Mouse (Mus musculus): ENCODE data around the gene Syne2. TPM values are rescaled to one million over a fixed set of nuclear protein-coding genes. Genes with fewer than 3 reads are reported as not detected.

Syne2 gene
- total RNA-seq (2021): 10 to 100 TPM in 1 of 2 experiments, 1 to 10 TPM in 1; 9.1 to 13.9 TPM
- long read RNA-seq, experiment 1, partial matches to known transcripts: 3 of 28 reads
- long read RNA-seq, experiment 1, other reads (novel, unspliced or antisense): 25 of 28 reads
- long read RNA-seq, experiment 2, partial matches to known transcripts: 7 of 25 reads
- long read RNA-seq, experiment 2, other reads (novel, unspliced or antisense): 18 of 25 reads

DNA sequence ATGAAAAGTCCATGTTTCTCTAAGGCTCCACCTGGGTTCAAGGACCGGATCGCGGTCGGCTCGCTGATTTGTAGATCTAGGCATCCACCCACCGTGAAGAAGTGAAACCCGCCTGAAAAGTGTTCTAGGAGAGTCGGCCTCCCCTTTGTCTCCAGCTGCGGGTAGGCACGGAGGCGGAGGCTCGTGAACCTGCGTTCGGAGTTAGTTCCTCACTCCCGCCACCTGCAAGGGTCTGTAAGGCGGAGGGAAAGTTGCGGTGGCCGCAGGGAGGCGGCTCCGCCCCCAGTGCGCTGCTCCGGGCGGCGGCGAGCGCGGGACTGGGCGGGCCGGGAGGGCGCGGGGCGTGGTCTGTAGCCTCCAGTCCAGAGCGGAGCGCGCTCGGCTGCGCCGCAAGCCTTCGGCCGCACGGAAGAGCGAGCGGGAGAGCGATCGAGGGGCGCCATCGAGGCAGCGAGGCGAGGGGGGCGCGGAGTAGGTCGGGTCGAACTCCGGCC lies at the start of gene Syne2:
Gene Syne2, plus strand, starts transcription at position 176 of the 494 bp plus-strand sequence.
- peak; percentile 75 for DNase-seq (ENCODE audit: low spot score)

DNA sequence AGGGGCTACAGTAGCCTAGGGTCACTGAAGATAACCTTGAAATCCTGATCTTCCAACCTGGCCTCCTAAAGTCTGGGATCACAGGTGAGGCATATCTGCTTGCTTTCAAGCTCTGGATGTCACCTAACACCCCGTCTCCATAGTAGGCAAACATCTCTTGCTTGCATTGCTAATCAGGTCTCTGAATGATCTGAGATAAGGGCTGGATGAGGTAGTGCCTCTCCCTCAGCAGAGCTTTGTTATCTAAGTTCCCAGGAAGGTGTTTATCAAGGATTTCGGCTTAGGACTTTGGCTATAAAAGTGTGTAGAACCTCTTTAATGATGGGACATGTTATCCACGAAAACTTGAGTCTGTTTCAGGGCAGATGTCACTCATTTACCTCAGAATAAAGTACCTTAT lies 46.5 kb upstream of the Syne2 start:
- DNase-seq (ENCODE audit: low spot score): no peak

DNA sequence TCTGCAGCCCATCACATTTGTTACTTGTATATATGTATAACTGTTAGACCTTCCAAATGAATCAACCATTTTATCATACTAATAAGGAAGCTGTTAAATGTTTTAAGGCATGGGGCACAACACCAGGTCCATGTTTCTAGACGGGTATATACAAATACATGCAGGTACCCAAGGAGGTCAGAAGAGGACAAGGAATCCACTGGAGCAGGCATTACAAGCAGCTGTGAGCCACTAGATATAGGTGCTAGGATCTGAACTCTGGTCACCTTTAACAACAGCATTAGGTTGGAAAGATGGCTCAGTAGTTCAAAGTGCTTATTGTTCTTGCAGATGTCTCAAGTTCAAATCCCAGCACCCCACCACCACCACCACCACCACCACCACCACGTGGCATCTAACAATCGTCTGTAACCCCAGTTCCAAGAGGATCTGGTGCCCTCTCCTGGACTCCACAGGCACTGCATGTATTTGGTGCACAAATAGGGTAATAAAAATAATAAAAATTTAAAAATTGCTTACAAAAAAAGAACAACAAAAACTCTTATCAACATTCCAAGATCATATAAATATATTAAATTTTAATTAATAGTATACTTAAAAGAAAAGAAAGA lies 45.4 kb upstream of the Syne2 start:
- peak; percentile 46 for DNase-seq (ENCODE audit: low spot score)

DNA sequence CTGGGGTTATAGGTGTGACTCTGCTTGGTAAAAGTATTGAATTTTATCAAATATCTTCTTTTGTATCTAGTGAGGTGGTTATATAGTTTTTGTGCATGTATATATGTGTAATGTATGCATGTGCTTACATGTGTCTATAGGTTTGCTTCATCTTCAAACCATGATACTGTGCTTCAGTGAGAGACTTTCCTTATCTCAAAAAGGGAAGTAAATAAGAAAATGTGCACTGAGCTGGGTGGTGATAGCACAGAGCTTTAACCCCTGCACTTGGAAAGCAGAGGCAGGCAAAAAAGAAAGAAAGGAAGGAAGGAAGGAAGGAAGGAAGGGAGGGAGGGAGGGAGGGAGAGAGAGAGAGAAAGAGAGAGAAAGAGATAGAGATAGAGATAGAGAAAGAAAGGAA lies 36.5 kb upstream of the Syne2 start:
- DNase-seq (ENCODE audit: low spot score): no peak

DNA sequence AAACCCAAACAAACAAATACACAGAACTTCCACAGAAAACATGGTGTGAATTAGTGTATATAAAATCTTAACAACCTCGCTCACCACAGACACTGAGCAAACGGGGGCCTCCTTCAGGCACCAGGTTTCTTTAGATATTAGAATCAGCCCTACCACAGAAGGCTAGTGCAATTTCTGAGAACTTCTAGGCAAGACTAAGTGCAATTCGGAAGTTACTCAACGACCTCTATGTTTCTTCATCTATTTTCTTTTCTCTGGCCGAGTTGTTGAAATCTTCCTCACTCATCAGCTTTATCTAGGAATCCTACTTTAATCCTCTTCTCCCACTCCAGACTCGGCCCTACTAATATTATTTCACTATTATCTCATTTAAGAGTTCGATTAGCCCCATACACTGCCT lies 35.9 kb upstream of the Syne2 start:
- DNase-seq (ENCODE audit: low spot score): no peak

DNA sequence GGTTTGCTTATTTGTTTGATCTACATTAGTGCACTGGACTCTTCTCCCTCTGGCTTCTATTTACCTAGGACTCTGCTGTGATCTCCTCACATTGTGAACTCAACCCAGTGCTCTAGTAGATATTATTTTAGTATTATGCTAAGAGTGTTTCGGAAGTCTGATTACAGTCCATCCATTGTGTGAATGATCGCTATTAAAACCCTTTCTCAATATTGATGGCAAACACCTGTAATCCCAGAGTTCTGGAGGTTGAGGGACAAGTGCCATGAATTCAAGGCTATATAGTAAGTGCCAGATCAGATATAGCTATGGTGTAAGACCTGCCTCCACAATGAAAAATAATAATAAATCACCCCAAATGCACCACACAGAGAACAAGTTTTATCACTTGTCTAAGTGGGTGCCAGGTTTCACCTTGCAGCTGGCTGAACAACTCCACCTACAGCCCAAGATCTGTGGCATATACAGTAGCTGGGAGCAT lies 33.6 kb upstream of the Syne2 start:
- DNase-seq (ENCODE audit: low spot score): no peak

DNA sequence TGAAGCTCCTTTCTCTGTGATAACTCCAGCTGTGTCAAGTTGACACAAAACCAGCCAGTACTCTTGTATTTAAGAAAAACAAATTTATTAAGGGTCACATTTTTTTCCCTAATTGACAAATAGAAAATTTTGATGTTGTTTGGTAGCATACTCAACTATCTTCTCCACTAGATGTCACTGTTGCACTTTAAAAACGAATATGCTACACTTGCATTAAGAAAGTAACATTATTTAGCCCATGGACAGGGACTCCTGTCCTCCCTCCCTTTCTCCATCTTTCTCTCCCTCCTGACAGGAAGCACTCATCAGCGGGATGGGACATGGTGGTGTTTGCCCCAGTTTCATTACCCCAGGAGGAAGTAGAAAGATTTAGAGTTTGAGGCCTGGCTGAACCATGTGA lies 31.3 kb upstream of the Syne2 start:
- DNase-seq (ENCODE audit: low spot score): peak; percentile 36

DNA sequence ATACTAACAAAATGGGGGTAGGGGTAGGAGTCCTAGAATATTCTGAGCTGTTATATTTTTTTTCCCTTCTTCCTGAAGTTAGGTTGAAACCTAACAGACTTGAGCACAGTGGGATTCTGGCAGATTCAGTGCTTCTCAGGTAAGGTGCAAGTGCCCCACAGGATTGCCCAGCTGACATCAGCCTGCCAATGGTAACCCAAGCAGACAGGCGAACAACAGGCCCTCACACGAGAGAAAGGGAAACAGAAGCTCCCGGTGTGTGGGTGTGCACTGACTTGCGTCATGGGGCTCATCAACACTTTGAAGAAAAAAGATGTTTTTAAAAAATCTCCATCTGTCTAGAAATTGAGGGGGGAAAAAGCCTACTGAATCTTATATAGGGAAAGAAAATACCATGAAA lies 28.5 kb upstream of the Syne2 start:
- DNase-seq (ENCODE audit: low spot score): no peak

DNA sequence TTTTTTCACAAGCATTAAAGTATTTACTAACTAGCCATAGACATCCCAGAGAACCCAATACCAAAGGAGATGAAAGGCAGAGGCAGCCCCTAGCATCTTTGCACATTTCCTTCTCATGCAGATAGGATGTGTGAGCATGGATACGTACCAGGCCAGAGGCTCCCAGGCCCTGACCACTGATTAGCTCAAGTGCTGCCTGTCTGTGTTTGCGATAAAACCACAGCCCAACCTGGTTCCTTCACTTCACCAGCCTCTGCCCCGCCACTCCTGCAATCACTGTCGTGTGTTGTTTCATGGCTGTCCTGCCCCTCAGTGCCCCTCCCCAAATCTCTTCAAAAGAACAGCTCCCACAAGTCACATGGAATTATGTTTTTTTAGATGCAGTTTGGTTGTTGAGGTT lies 23.4 kb upstream of the Syne2 start:
- DNase-seq (ENCODE audit: low spot score): no peak

DNA sequence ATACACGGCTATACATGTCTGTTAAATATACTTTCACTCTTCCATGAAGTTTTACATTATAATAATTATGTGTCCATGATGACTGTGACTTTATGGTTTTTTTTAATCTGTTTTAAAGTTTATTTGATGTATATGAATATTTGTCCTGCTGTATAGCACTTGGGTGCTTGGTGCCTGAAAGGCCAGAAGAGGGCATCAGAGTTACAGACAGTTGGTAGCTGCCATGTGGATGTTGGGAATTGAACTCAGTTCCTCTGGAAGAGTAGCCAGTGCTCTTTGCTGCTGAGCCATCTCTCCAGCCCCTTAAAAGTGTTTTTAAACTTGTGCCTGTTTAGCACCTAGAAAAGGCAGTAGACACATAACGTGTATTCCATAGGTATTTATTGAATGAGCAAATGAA lies 21.4 kb upstream of the Syne2 start:
- DNase-seq (ENCODE audit: low spot score): no peak

DNA sequence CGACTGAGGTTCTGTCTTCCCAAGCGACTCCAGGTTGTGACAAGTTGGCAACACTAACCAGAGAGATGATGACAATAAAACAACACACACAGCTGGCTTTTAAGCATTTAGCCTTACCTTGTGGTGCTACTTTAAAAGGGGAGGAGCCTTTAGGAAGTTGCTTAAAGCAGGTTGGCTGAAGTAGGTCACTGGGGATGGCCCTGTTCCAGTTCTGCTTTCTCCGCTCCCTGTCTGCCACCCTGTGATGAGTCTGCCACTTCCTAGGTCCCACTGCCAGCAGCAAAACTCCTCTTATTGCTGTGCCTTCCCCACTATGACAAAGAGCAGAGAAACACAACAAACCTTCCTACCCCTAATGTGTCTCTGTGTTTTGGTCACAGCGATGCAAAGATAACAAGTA lies 11.7 kb upstream of the Syne2 start:
- DNase-seq (ENCODE audit: low spot score): no peak

DNA sequence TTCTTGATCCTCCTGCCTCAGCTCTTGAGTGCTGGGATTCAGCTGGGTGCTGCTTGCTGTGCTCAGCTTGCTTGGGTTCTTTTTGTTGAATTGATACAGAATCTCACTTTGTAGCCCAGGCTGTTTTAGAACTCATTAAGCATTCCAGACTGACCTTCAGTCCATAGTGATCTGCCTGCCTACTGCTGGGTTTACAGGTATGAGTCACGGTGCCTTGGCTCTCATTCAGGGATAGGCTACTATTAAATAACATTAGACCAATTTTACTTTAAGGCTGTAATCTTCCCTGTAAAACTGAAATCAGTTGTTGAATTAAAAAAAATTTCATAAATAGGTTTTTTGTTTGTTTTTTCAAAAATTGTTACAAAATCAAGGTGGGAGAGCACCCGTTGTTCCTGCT lies 4.2 kb upstream of the Syne2 start:
- DNase-seq (ENCODE audit: low spot score): no peak

DNA sequence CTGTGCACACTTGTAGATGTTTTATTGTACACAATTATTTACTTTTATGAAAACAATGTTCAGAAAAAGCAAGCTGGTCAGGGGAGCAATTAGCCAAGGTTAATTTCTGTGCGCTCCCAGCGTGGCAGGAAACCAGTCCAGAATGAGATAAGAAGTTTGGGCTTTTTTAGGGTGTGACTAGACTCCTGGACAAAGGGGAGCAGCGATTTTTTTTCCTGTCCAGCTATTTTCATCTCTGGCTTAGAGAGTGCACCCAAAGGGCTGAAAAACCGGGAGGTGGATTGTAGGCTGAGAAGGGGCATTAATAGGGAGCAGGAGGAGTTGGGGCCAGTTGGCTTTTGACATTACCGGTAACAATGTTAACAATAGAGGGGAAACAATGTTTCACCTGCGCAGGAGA lies 3.4 kb upstream of the Syne2 start:
- no peak for DNase-seq (ENCODE audit: low spot score)

DNA sequence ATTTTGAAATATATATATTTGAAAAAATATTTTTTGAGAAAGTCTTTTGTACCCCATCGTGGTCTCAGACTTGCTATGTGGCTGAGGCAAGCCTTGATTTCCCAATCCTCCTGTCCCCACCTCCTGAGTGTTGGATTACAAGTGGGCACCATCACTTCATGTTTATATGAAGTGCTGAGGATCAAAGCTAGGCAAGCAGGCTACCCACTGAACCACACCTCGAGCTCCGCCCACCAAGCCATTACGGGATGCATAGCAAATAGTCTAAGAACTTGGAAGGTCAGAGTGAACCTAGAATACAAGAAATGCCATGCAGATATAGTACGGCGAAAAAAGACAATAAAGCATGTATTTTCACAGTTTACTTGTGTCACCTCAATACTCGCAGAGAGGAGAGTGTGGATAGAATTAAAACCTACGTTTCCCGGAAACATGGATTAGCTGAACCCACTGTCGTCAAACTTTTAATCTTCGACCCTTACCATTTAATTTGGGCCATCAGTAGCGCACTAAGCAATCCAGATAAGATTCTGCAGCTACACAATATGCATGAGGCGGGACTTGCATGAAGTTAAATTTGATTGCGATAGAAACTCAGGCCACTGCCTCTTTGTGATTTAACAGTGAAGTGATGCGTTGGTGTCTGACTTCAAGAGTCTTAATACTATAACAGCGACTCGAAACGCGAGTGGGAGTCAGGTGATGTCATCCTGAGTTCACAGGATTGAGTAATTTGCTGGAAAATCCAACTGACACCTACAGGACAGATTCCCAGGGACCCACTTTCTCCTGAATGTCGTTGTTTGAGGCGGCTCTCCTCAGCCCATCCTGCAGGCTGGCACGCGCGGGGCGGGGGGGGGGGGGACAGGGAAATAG lies 715 bp upstream of the Syne2 start:
- DNase-seq (ENCODE audit: low spot score): no peak

DNA sequence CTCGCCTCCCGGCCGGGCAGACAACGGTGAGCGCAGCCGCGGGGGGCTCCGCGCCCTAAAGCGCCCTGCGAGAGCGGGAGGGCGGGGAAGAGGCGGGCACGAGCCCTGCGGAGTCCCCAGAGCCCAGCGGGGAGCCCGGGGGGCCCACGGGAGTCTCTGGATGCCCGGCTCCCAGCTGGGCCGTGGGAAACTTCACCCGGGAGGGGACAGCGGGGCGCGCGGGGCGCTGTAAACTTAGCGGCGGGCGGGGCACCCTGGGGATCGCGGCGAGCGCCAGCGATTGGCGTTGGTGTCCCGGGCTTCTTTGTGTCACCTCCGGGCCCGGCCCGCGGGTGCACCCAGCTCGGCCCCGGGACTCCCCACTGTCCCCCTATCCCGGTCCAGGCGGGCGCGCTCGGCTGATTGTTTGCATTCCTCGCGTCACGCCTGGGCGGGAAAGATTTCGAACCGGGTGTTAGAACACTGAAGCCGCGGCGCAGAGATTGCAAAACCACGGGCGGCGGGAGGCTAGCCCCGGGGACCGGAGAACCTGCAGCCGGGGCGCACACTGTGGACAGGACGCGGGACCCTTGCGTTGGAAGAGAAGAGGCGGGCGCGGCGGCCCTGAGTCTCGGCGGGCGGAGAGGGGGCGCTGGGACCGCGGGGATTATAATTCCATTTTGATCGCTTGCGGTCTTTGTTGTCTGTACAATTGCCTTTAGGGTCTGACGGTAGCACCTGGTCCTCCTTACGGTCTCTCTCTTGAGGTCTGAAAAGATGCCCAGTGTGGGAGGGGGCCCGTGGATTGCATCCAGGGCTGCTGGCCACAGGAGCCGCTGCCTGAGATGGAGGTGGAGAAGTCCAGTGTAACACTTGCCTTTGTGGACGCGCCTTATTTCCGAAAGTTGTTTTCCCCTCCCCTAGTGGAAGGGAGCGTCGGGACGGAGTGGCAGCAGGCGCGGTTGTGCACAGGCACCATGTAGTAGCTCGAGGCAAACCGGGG lies 810 bp downstream of the Syne2 start:
- DNase-seq (ENCODE audit: low spot score): peak; percentile 35

DNA sequence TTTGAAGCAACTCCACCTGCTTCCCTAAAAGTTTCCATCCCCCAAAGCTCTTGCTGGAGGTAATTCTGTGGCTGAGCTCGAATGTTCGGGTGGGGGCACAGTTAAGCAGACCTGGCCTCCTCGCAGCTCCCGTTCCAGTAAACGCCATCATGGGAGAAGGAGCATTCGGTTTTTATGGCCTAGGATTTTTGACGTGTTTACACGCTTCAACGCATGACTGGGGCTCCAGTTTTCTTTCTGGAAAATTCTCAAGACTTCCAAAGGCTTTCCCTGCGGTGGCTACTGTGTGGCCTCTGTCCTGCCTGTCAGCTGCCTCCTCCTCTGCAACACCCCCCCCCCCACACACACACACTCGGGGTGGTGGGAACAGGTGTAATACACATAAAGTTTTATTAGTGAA lies 1.5 kb downstream of the Syne2 start:
- DNase-seq (ENCODE audit: low spot score): no peak

DNA sequence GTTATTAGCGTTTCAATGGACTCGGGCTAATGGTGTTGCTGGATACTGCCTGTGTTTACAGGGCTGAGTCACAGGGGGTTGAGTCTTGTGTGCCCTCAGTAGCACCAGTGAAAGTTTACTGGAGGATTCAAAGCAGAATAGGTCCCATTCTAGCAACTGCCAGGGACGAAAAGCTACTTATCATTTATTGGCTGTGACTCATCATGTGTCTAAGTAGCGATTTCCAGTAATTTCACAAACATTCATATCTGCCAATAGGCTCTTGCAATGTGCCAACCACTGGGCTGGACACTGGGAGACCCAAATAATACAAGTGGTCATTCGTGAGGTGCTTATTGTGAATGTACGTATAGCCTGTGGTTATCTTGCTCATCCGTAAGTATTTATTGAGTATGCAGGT lies 2.3 kb downstream of the Syne2 start:
- no peak for DNase-seq (ENCODE audit: low spot score)

DNA sequence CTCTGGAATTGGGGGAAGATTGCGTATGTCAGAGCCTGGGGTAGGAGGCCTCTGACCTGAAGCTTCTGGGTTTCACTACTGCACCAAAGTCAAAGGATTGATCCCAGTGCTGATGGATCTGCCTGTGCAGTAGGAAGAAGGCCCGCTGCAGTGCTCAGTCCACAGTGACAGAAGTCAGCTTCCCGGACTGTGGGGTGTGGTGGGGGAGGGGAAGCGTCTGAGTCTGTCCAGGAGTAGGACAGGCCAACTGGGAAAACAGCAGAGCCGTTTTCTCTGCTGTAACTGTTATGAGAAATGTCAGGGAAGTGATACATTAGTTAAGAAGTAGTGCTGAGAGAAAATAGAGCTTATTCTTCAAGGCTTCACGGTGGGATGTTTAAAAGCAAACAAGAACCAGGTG lies 4.2 kb downstream of the Syne2 start:
- DNase-seq (ENCODE audit: low spot score): no peak

DNA sequence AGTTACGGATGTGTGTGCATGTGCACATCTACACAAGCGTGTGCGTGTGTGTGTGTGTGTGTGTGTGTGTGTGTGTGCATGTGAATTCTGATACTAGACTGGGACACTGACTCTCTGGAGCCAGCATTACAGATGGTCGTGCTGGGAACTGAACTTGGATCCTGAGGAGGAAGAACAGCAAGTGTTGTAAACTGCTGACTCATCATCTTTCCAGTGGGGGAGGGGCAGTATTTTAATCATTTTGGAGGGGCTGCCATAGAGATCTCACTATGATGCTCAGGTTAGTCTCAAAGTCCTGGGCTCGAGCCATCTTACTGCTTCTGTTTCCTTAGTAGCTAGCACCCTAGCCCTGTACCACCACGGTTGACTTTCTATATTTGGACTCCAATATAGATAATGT lies 5.5 kb downstream of the Syne2 start:
- DNase-seq (ENCODE audit: low spot score): no peak

DNA sequence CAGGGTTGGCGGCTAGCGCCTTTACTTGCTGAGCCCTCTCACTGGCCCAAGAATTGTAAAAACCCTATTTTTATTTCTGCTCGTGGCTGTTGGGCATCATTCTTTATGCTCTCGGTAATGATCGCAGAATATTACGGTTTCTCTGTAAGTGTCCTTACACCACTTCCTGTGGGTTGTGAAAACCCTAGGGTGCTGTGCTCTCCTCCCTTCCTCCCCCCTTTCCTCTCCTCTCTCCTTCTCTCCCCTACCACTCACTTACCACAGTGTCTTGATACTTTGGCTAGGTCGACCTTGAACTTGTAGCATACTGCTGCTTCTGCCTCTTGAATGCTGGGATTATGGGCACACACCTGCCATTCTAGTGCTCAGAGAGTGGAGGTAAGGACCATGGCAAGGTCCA lies 7.5 kb downstream of the Syne2 start:
- DNase-seq (ENCODE audit: low spot score): no peak

DNA sequence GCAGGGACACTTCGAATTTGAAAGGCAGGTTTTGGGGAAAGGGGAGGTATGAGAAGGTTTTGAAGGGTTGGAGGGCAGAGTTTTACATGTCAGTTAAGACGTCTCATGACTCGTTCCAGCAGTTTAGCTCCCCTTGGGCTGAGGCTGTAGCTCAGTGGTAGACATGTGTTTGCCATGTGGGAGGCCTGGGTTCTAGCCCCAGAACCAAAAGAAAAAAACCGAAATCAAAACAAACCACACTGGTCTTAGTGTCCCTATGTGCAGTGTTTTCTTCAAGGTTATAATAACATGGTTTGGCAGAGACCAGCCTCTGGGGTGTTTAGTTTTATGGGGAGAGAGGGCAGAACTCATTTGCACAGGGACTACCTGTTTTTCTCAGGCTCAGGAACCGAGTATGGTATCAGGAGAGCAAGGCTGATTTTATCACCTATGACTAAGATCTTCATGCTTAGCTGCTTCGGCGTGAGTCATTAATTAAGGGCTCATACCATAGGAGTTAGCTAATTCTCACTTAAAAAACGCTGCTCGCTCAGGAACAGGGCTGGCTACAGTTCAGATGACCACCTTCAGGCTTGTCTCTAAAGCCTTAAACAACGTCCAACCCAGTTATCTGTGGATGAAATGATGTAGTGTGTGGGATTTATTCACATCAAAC lies 8.9 kb downstream of the Syne2 start:
- DNase-seq (ENCODE audit: low spot score): no peak
